Mouse (Mus musculus) natural killer cell, adult 2 months (primary cell): ENCODE data around the gene Hs3st2.
"Not testable (repeated sequence)": the region's sequence is repeated elsewhere in the genome, so short reads cannot be mapped to it uniquely, and the experiment has no call there.

Experiments used
- DNase-seq, 2 experiments: peaks; one replicate each; pipeline ENCODE4 v3.0.0; 2022; ENCODE audit warnings: low spot score in 2 of 2

Gene Hs3st2

DNA sequence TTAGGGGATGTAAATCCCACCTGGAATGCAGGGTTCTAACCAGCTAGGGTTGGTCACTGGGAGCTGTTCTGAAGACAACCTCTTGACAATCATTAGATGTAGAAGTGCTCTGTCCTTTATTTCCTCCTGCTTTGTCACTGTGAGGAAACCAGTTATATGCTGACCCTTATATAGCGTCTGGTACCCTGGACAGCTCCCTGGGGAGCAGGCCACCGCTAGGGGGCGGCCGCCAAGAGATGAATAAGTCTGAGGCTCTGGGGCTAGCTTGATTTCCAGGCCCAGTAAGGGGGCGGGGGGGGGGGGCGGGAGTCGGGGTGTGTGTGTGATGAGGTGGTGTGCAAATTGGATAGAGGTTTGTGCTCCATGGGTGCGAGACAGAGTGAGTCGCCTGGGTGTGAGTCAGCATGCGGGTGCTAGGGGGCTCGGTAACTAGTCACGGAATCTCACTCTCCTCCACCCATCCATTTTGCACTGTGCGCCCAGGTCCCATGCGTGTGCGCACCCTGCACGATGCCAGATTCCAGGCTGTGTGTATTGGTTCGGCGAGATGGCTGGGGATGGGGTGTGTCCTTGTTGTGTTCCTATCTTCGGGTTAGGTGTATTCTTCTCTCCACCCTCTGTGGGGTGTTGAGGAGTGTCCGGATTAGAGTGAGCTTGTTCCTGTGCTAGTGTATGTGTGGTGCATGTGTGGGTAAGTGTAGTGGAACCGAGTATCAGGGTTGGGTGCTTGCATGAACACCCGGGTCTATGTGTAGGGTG lies at the start of gene Hs3st2:
TSS of gene Hs3st2 (plus strand) at position 635 of the 759 bp plus-strand sequence.
- DNase-seq, result peak in 1 of 2 experiments; percentile 25

DNA sequence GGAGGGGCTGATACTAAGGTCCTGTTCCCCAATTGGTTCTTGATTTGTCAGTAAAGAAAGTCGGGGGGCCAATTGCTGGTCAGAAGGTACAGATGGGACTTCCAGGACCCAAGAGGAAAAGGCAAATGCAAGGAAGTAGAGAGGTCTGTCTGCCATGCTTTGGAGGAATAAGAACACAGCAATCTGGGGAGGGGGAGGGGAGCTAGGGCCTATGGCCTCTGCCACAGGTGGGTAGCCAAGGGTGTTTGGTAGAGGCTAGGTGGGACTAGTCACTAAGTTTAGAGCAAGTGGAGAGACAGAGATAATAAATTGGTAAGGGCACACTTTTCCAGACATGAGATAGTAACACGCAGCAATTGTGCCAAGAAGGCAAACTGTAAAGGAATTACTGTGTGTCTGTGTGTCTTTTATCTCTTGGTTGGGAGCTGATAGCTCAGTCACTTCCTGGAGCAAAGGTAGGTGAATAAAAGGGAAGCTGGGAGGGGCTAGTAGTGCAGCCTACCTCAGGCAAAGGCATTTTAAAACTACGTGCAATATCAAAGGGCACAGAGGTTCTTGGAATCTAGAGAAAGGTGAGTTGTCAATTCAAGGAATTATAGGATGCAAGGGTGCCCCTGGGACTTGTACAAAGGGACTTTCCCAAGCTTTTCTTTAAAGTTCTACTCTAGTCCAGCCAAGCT lies 43.2 kb upstream of the Hs3st2 start:
- DNase-seq, result no peak

DNA sequence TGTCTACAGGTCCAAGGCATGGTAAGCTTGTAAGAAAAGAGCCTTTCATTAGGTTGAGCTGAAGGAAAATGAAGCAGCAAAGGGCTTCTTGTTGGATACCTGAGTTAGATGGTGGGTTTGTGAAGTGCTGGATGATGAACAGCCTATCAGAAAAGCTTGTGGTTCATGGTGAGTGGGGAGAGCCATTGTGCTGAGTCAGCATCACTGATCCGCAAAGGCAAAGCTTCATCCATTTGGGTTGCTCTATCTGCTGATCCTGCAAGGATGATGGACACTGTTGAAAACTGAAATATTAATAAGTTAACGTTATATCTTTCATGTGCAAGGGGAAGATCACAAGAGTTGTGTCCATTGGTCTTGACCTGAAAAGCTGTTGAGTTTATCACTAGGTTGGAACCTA lies 40.0 kb upstream of the Hs3st2 start:
- no peak for DNase-seq

DNA sequence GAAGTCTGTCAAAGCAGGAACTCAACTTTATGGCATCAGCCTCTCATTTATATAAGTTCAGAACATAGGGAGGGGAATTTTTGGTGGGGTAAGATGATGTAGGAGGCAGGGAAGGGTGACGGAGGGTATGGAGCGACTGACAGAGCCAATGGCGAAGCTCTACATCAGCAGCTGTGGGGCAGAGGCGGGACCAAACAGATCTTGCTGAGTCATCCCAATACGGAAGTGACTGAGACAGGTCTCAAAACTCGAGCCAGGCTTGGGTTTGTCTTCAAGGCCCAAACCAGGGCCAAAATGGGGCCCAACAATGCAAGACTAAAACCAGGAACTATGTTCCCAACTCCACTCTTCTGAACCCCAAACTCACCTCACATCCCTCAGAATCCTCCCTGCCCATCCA lies 30.2 kb upstream of the Hs3st2 start:
- DNase-seq, result not testable (repeated sequence)

DNA sequence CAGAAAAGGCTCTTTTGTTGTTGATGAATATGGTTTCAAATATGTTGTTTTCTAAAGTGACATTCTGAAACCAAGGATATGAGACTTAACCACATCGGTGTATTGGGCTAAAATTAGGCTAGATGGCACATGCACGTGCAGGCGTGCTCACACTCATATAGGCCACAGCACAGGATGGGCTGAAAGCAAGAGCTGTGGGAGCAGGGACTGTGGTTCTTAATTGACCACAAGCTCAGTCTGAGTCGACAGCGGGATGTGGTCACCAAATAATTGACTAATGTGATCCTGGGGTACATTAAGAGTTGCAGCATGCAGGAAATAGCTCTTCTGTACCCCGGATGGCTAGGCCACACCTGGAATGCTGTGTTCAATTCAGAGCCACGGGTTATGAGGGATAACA lies 26.1 kb upstream of the Hs3st2 start:
- DNase-seq, result no peak

DNA sequence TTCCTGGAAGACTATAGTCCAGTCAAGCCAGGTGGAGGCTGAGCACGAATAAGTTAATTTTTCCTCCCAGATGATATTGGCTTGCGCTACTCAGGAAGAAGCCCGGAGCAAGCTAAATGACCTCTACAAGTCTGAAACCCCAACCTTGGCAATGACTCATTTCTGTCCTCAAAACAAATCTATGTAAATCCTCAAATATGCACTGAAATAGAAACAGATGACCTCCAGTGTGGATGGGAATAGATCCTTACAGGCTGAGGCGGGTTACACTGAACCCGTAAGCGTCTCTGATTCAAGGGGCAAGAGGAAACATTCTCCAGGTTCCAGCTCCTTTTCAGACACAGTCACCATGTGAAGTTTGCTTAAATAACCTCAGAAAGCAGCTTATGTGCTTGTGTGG lies 24.5 kb upstream of the Hs3st2 start:
- DNase-seq, result no peak

DNA sequence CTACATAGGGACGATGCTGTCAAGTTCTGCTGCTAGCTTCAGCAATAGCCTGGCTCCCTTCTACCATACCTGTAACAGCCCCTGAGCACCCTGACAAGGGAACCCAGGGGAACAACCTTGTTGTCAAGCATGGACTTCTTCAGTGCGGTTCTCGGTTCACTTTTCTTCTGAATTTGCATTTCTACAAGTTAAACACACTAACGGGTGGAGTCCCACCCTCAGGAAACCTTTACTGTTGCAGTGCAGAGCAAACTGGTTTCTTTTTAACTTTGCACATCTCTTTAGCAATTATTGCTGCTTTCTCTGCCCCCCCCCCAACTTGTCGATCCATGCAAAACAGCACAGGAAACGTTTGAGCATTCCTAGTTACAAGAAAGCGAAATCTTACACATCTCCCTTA lies 19.7 kb upstream of the Hs3st2 start:
- no peak for DNase-seq

DNA sequence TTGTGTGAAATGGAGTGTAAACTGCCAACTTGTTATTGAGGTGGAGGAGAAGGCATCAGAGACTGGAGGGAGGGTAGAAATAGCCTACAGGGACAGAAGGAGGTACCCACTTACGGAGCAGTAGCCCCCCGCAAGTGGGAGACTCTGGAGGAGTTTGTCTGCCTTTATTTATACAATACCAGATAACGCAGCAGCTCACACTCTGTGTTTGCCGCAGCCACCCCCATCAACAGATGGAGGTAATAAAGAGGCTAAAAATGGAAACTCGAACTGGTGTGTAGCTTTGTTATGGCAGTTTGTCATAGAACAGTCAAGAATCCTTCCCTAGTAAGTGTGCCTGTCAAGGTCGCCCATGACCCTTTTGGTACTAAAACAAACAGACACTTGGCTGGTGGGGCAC lies 16.2 kb upstream of the Hs3st2 start:
- DNase-seq, result no peak

DNA sequence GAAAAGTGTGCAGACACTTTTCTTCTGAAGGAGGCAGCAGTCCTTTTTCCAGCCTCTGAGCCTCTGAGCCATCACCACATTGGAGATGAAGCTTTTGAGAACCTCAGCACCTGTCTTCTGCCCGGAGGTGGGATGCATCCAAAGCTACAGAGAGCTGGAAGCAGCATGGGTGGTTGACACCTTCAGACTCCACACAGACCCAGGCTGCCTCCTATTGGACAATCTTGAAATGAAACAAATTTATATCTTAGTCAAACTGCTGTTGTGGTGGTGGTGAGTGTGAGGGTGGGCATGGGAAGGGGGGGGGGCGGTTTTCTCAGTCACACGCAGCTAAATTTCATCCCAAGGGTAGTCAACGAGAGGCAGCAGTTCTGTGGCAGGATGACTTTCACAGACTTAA lies 12.7 kb upstream of the Hs3st2 start:
- DNase-seq, result no peak

DNA sequence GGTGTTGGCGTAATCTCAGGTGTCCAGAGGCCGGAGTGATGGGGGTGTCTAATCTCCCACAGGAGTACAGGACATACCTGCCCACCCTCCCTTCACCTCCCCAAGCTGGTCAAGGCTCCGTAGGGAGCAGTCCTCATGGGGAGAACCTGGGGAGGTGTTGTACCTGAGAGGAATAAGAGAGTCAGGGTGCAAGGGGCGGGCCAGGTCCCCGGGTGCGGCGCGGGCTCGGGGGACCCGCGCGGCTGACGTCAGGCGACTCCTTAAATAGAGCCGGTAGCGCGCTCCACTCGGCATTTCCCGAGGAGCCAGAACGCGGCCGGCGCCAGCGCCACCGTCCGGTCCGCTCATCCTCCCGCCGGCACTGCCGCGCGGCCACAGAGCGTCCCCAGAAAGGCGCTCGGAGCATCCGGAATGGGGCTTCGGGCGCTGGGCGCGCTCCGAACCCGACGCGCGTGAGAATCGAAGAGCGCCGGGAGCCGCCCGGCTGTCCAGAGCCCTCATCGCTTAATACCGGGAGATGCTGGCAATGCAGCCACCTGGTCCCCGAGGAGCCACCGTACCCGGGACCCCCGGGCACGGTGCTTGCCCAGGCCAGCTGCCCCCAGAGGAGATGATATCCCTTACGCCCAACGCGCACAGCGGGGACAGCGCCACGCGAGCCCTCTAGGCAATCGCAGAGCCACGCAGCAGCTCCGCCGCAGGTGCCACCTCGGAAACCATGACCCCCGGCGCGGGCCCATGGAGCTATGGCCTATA lies 503 bp downstream of the Hs3st2 start:
- DNase-seq, result no peak

DNA sequence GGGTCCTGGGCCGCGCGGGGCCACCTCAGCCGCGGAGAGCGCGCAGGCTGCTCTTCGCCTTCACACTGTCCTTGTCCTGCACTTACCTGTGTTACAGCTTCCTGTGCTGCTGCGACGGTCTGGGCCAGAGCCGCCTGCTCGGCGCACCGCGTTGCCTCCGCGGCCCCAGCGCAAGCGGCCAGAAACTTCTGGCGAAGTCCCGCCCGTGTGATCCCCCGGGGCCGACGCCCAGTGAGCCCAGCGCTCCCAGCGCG lies 1.0 kb downstream of the Hs3st2 start:
- no peak for DNase-seq

DNA sequence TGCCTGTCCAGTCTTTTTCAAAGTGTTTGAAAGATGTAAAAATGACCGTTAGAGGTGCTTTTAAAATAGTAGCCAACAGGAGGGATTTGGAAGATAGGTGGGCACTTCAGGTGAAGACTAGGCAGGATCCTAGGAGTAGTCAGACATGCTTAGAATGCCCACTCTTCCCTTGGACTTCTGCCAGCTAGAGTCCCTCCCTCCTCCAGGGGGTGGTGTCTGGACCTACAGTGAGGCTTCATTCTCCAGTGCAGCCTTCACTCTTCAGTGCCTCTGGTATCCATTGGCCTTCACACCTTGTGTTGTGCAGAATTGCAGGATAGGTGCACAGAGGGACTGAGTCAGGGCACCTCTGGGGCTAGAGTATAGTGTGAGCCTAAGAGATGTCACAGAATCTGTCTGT lies 2.2 kb downstream of the Hs3st2 start:
- DNase-seq, result no peak

DNA sequence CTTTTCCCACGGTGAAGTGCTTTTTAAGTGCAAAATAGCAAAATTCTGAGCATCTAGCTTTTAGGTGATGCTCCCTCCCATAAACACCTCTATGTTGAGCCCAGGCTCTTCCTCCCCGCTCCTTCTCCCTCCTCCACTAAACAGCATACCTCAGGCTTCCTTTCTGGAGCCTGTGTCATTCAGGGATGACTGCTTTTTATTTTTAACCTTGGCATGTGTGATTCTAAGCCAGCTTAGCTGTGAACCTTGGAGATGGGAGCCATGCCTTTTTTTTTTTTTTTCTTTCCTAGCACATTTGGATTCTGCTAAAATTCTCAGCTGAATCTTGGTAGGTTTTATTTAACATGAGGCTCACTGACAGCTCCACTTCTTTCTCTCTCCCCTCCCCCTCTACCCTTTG lies 3.2 kb downstream of the Hs3st2 start:
- DNase-seq, result no peak

DNA sequence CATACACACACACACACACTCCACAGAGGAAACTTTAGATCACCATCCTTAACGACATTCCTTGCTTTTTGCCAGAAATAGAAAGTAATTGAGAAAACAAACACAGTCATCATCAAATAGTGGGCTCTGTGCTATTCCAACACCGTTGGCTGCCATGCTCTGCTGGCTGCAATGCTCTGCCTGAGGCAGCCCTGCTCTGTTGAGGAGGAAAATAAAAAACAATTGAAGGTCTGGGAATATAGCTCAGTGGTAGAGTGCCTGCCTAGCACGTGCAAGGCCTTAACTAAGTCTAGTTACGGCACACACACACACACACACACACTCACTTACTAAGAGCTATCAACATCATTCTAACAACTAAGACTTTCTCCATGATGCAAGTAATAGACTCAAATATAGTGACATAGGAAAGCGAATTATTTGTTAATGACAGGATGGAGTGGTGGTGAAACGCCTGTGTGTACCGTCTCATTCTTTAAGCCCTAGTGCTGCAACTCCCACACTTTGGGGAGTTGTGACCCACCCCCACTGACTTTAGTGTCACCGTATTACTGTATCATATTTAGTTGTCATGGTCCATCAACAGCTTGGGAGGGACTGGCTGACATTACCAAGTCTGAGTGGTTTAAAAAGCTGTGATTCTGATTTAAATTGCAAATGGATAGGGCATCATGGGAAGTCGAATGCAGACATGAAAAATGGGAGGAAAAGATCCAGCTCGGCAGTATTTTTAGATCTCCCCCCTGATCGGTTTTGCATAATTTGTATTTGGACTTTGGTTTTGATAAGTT lies 19.3 kb downstream of the Hs3st2 start:
- DNase-seq, result no peak

DNA sequence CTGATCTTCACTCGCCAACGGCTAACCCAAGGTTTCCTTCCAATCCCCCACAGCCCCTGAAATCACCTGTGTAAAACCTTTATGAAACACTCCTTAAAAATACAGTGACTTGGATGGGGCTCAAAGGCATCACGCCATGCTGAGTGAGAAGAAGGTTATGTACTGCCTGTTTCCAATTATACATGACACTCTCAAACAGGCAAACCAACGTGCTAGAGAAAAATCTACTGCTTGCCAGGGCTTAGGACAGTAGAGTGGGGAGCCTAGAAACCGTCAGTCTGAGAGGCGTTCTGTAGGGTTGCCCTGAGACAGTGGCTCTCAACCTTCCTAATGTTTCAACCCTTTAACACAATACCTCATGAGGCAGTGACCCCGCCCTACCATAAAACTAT lies 19.8 kb downstream of the Hs3st2 start:
- DNase-seq, result no peak

DNA sequence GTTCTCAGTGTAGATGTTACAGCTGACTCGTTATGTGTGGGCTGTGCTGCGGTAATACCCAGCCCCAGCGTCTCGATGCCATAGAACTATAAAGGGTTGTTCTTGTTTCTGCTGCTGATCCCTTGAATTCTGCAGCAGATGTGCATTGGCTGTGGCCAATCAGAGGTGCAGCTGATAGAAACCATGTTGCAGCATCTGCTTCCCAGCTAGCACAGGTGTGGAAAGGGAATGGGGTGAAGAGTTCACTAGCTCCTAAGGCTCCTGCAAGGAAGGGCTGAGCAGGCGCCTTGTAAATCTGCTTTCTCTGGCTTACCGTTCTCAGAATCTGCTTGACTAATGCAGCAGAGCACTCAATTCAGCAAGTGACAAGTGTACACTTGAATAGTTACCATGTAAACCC lies 45.2 kb downstream of the Hs3st2 start:
- DNase-seq, result no peak

DNA sequence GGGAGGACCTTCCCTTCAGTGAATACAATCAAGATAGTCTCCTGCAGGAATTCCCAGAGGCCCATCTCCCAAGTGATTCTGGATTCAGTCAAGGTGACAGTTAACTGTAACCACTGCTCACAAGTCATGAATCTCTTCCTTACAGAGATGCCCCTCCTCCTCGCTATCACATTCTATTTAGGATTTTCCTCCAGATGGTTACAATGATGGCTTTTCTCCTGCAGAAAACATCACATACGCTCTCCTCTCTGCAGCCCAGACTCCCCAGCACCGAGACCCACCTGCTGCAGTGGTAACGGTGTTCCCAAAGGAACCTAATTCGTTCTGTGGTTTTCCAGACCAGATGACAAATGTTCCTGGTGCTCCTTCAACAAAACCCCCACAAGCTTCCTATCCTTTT lies 49.5 kb downstream of the Hs3st2 start:
- DNase-seq, result no peak

DNA sequence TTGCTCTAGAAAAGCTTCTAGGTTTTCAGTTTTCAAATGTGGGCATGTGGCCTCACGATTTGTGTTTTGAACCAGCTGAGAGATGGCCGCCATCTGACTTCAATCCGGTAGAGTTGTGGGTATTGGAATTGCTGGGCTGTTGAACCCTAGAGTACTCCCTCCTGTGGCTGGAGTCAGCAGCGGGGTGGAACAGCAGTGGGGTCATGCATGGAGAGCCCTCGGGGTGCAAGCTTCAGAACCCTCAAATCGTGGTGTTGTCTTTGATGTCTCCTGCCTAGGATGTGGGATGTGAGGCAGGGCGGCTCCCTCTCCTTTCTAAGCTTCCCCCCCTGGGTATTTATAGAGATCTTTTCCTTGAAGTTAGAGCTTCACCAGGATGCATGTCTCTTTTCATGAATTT lies 52.7 kb downstream of the Hs3st2 start:
- no peak for DNase-seq

DNA sequence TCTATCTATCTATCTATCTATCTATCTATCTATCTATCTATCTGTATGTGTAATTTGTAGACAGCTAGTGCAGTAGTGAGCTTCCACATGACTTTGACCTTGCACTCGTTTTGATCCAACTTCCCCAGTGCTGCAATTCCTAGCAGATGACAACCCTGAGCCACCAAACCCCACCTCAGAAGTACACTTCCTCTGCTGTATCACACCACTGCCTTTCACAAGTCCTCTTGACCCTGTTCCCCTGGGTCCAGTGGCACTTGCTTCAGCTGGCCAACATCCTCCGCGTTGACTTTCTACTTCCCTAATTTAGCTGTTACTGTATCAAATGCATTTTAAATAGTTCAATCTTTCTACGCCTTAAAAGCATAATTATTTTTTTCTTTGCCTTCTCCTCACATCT lies 54.6 kb downstream of the Hs3st2 start:
- DNase-seq, result peak in 1 of 2 experiments; percentile 24

DNA sequence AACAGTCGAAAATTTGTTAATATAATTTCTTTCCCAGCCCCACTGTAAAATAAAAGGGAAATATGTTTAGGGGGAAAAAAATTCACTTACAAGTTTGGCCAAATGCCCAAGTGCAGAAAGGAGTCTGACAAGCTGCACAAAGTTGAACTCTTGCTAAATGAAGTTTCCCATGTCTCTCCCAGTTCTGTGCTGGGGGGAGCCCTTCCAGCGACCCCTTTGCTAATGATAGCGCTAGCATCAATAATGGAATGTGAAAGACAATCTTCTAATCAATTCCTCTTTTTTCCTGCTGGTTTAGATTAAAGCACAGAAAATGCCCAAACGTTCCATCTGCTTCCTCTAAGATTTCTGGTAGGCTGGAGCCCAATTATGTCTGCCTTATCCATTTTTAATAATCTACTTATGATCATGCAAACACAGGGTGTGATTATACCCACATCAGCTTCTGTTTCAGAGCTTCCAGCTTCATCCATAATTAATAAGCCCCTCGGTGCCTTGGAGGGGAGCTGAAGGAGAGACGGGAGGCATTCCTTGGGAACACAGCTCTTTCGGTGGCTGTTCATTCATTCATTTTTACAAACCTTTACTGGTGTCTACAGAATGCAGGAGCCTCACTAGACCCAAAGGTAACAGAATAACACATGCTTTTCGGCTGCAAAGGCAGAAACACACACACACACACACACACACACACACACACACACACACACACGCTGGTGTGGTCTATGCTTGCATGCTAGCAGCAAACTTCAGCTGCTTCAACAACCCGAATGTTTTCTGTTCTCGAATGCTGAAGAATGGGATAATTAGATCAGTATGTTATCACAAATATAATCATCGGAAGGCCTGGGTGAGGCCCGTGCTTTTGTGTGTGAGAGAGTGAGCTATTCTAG lies 59.5 kb downstream of the Hs3st2 start:
- no peak for DNase-seq

DNA sequence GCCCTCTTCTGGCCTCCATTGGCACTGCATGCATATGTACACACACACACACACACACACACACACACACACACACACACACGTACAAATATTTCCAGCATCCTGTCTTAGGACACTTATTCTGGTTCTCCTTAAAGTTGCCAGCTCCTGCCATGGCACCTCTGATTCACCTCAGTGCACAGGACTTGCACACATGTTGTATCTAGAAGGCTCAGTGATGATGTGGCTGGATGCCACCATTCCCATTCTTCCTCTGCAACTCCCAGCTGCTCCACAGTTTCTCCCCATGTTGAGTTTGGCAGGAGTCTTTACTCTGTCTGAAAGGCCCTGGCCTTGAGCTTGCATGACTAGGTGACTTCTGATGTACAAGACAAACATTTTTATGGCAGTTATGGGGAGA lies 65.1 kb downstream of the Hs3st2 start:
- DNase-seq, result no peak
